13 mouse cellular contexts compared by ENCODE assay signal in the genomic region with DNA sequence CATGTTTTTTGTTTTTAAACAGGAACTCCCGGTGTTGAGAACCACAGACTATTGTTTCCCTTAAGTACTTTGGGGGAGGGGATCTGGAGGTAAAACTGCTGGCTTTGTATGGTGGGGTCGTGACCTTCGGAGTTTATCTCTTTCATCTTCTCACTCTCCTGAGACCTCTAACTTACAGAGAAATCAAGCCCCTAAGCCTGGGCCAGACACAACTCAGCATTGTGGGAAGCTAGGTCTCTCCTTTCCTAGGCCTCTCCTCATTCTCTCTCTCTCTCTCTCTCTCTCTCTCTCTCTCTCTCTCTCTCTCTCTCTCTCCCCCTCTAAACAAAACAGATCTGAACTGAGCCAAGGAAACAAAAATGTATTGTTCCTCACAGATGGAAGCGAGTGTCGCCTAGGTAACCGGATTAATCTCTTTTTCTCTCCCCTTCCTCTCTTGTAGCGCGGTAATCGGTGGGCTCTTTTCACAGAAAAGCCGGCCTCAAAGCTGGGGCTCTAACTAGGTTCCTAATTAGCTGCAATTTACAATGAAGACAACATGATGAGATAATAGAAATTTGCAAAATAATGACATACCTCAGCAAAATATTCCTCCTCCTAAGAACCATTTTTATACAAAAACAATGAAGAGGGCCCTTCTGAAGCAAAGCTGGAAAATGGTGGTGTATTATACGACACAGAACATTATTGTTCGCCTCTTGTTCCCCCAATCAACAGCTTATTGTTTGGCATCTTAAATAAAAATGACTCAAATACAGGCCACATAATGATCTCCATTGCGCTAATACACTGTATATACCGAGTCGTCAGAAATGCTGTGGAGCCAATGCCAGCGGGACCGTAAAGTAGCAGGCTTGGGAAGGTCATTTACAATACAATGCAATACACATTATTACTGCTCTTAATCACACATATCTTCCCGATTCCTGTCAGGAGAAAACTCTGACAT.
DNase-seq lines count a peak whose midpoint lies in the region; ATAC-seq lines count a peak whose summit lies in the region.
"Had no signal": no experiment of that assay in that cellular context is flagged by ENCODE, and none has a peak within 500 bp of the region (broad histone marks: within the 10 kb centered on the region; RNA-seq: fewer than 3 reads in every experiment).

No protein-coding gene starts in this region.

- H3K9ac ChIP-seq in hindbrain, embryonic 11.5 days (ENCODE audit: low read depth, low read length), result no peak overlapping the region
- H3K9ac ChIP-seq in midbrain, embryonic 14.5 days (replicated peaks; ENCODE audit: low read length), result no peak overlapping the region; the same call in 1 of the 2 replicates
- H3K9ac ChIP-seq in kidney, embryonic 16.5 days (replicated peaks; ENCODE audit: low read length), result no peak overlapping the region
- H3K9ac ChIP-seq: heart, embryonic 15.5 days; limb, embryonic 15.5 days had no signal

- peaks cover 3% of the 10 kb centered on the region; the same call in 1 of the 2 replicates for H3K4me1 ChIP-seq in hindbrain, embryonic 11.5 days (replicated peaks; ENCODE audit: control insufficient read depth, insufficient read depth, low read length)
- peaks cover 18% of the 10 kb centered on the region for H3K4me1 ChIP-seq in midbrain, embryonic 14.5 days (ENCODE audit: control insufficient read depth, insufficient read depth, low read length)
- H3K4me1 ChIP-seq in kidney, embryonic 16.5 days (ENCODE audit: insufficient read depth, low read length), result no peaks in the 10 kb centered on the region
- H3K4me1 ChIP-seq: heart, embryonic 15.5 days; limb, embryonic 15.5 days had no signal

- peak overlapping the region; percentile 39 for H3K27ac ChIP-seq in hindbrain, embryonic 11.5 days (ENCODE audit: low read depth, low read length)
- H3K27ac ChIP-seq in midbrain, embryonic 14.5 days (replicated peaks; ENCODE audit: low read depth, low read length), result peak overlapping the region; percentile 64
- H3K27ac ChIP-seq in kidney, embryonic 16.5 days (ENCODE audit: low read length), result no peak overlapping the region
- H3K27ac ChIP-seq: heart, embryonic 15.5 days; limb, embryonic 15.5 days had no signal

- H3K4me2 ChIP-seq in hindbrain, embryonic 11.5 days (replicated peaks; ENCODE audit: low read depth, low read length), result no peak overlapping the region; the same call in 1 of the 2 replicates
- peak overlapping the region; percentile 15; the same call in 1 of the 2 replicates for H3K4me2 ChIP-seq in midbrain, embryonic 14.5 days (ENCODE audit: low read length)
- H3K4me2 ChIP-seq in kidney, embryonic 16.5 days (replicated peaks; ENCODE audit: low read depth, low read length), result no peak overlapping the region
- H3K4me2 ChIP-seq: heart, embryonic 15.5 days; limb, embryonic 15.5 days had no signal

- peaks cover 3% of the 10 kb centered on the region; the same call in 1 of the 2 replicates for H3K27me3 ChIP-seq in hindbrain, embryonic 11.5 days (ENCODE audit: control insufficient read depth, insufficient read depth, low read length)
- no peaks in the 10 kb centered on the region for H3K27me3 ChIP-seq in midbrain, embryonic 14.5 days (ENCODE audit: control insufficient read depth, insufficient read depth, low read length)
- H3K27me3 ChIP-seq in kidney, embryonic 16.5 days (ENCODE audit: insufficient read depth, low read length), result no peaks in the 10 kb centered on the region
- H3K27me3 ChIP-seq: limb, embryonic 15.5 days had no signal

- WGBS in hindbrain, embryonic 11.5 days, result 16% methylated on average over 18 of the region's 18 CpGs
- 8% methylated on average over 18 of the region's 18 CpGs for WGBS in midbrain, embryonic 14.5 days
- 61% methylated on average over 18 of the region's 18 CpGs for WGBS in kidney, embryonic 16.5 days

- H3K36me3 ChIP-seq in hindbrain, embryonic 11.5 days (ENCODE audit: control insufficient read depth, insufficient read depth, low read length), result no peaks in the 10 kb centered on the region
- H3K36me3 ChIP-seq in midbrain, embryonic 14.5 days (ENCODE audit: control insufficient read depth, insufficient read depth, low read length), result no peaks in the 10 kb centered on the region
- H3K36me3 ChIP-seq in kidney, embryonic 16.5 days (ENCODE audit: insufficient read depth, low read length), result no peaks in the 10 kb centered on the region
- H3K36me3 ChIP-seq: heart, embryonic 15.5 days; limb, embryonic 15.5 days had no signal

- peak; percentile 78 for ATAC-seq in hindbrain, embryonic 11.5 days (ENCODE audit: low FRiP score)
- peak; percentile 76 for ATAC-seq in midbrain, embryonic 14.5 days (ENCODE audit: low FRiP score, low TSS enrichment)
- no peak for ATAC-seq in CD4-positive, CD25-positive, alpha-beta regulatory T cell, adult 4 months
- ATAC-seq in kidney, embryonic 16.5 days (ENCODE audit: low FRiP score, low TSS enrichment), result no peak
- ATAC-seq: activated CD4-positive, CD25-positive, alpha-beta regulatory T cell, adult 4 months had no signal

- DNase-seq in ES-CJ7 (ENCODE audit: low read depth, low spot score), result peak; percentile 93
- peak; percentile 86 for DNase-seq in embryo, embryonic 11 days
- peak; percentile 74 for DNase-seq in hindbrain, embryonic 11.5 days (ENCODE audit: low spot score)
- peak; percentile 83 for DNase-seq in midbrain, embryonic 14.5 days
- no peak for DNase-seq in kidney, postnatal 14 days
- DNase-seq in natural killer cell, adult 2 months (ENCODE audit: low spot score in 2 of 2), result no peak
- DNase-seq: cerebellum, adult 2 months; kidney, postnatal 10 days had no signal

- H3K4me3 ChIP-seq in hindbrain, embryonic 11.5 days (ENCODE audit: low read depth, low read length), result no peak overlapping the region
- no peak overlapping the region for H3K4me3 ChIP-seq in midbrain, embryonic 14.5 days (replicated peaks; ENCODE audit: low read depth, low read length)
- H3K4me3 ChIP-seq in kidney, embryonic 16.5 days (ENCODE audit: low read length), result no peak overlapping the region
- H3K4me3 ChIP-seq: heart, embryonic 15.5 days; limb, embryonic 15.5 days had no signal

- H3K9me3 ChIP-seq in hindbrain, embryonic 11.5 days (ENCODE audit: control insufficient read depth, low read length), result no peaks in the 10 kb centered on the region
- no peaks in the 10 kb centered on the region for H3K9me3 ChIP-seq in midbrain, embryonic 14.5 days (ENCODE audit: control insufficient read depth, low read length)
- no peaks in the 10 kb centered on the region for H3K9me3 ChIP-seq in kidney, embryonic 16.5 days (ENCODE audit: low read length)
- H3K9me3 ChIP-seq: heart, embryonic 15.5 days; limb, embryonic 15.5 days had no signal

Comparison
In these comparisons a context has a peak if more than half of its experiments do, and no peak if none do; other contexts are left out.
1. DNase-seq: peak in ES-CJ7 (single experiment), embryo, embryonic 11 days (single experiment), hindbrain, embryonic 11.5 days (single experiment) and midbrain, embryonic 14.5 days (single experiment); none in kidney, postnatal 14 days (single experiment) and natural killer cell, adult 2 months (0 of 2).
2. ATAC-seq: peak in hindbrain, embryonic 11.5 days (single experiment) and midbrain, embryonic 14.5 days (single experiment); none in CD4-positive, CD25-positive, alpha-beta regulatory T cell, adult 4 months (single experiment) and kidney, embryonic 16.5 days (single experiment).